25 mouse cellular contexts compared by ENCODE assay signal in genomic region chr9:36805256-36805975, GRCm38 (mm10). TPM values are rescaled to one million over a fixed set of nuclear protein-coding genes. Genes with fewer than 3 reads are reported as not detected.
A peak's percentile ranks its signal among the peaks of the same experiment; 100 is the strongest.
DNase-seq lines count a peak whose midpoint lies in the region; ATAC-seq and TF ChIP-seq lines count a peak whose summit lies in the region.
"Had no signal": no experiment of that assay in that cellular context is flagged by ENCODE, and none has a peak within 500 bp of the region (broad histone marks: within the 10 kb centered on the region; RNA-seq: fewer than 3 reads in every experiment).

No protein-coding gene starts in this region.

- no peak overlapping the region for H3K4me3 ChIP-seq in ES-E14 (ENCODE audit: insufficient read depth in 1 of 2, low read depth in 1 of 2, low read length in 2 of 2, poor library complexity in 1 of 2, severe bottlenecking in 1 of 2)
- no peak overlapping the region for H3K4me3 ChIP-seq in kidney, embryonic 16.5 days (ENCODE audit: low read length)
- H3K4me3 ChIP-seq in limb, embryonic 14.5 days (replicated peaks; ENCODE audit: low read length): no peak overlapping the region
- H3K4me3 ChIP-seq: forebrain, embryonic 13.5 days; heart, embryonic 10.5 days; hindbrain, embryonic 13.5 days; limb, embryonic 15.5 days; midbrain, embryonic 13.5 days; neural tube, embryonic 13.5 days had no signal

- no peak for TF ChIP-seq POLR2A in limb, embryonic 14.5 days (IDR thresholded peaks at IDR 0.05; ENCODE audit: borderline replicate concordance, extremely low read depth, insufficient read depth, insufficient read length)

- peak overlapping the region; percentile 93; the same call in 1 of the 2 replicates for H3K27ac ChIP-seq in ES-E14 (ENCODE audit: insufficient read depth, low read depth, low read length, poor library complexity, severe bottlenecking)
- no peak overlapping the region for H3K27ac ChIP-seq in kidney, embryonic 16.5 days (ENCODE audit: low read length)
- no peak overlapping the region for H3K27ac ChIP-seq in limb, embryonic 14.5 days (replicated peaks; ENCODE audit: low read depth, low read length)
- H3K27ac ChIP-seq: forebrain, embryonic 13.5 days; heart, embryonic 10.5 days; hindbrain, embryonic 13.5 days; limb, embryonic 15.5 days; macrophage; midbrain, embryonic 13.5 days; neural tube, embryonic 13.5 days had no signal

- 51% methylated on average over 3 of the region's 3 CpGs for whole genome bisulfite sequencing in kidney, embryonic 16.5 days
- 42% methylated on average over 3 of the region's 3 CpGs for WGBS in limb, embryonic 14.5 days

- H3K36me3 ChIP-seq in ES-E14 (ENCODE audit: control insufficient read depth, insufficient read depth, low read length, poor library complexity, severe bottlenecking): no peaks in the 10 kb centered on the region
- H3K36me3 ChIP-seq in kidney, embryonic 16.5 days (ENCODE audit: insufficient read depth, low read length): no peaks in the 10 kb centered on the region
- no peaks in the 10 kb centered on the region for H3K36me3 ChIP-seq in limb, embryonic 14.5 days (ENCODE audit: control insufficient read depth, insufficient read depth, low read length)
- H3K36me3 ChIP-seq: G1E; heart, embryonic 10.5 days; hindbrain, embryonic 13.5 days; limb, embryonic 15.5 days; midbrain, embryonic 13.5 days; neural tube, embryonic 13.5 days had no signal

- in situ Hi-C loops in ES-E14 (cut with MboI; ENCODE audit: low sequenced_read_pairs in 2 of 2, unreplicated experiment in 2 of 2): no loop called here

- peak; percentile 61; the same call in 1 of the 2 replicates for ATAC-seq in kidney, embryonic 16.5 days (ENCODE audit: low FRiP score, low TSS enrichment)
- ATAC-seq in limb, embryonic 14.5 days (ENCODE audit: low FRiP score, low read depth): 0 out of 2 replicates have a peak, but pooled peaks have one; percentile 30
- ATAC-seq: forebrain, embryonic 13.5 days; intestine, embryonic 16.5 days; midbrain, embryonic 13.5 days had no signal

- H3K4me1 ChIP-seq in ES-E14 (ENCODE audit: control insufficient read depth in 2 of 2, insufficient read depth in 2 of 2, low read length in 2 of 2, poor library complexity in 1 of 2): peaks cover 5 to 21% of the 10 kb centered on the region in 2 experiments
- 0 out of 2 replicates have a peak, but pooled peaks cover 4% of the 10 kb centered on the region for H3K4me1 ChIP-seq in kidney, embryonic 16.5 days (ENCODE audit: insufficient read depth, low read length)
- H3K4me1 ChIP-seq in limb, embryonic 14.5 days (ENCODE audit: control insufficient read depth, insufficient read depth, low read length): no peaks in the 10 kb centered on the region
- H3K4me1 ChIP-seq: forebrain, embryonic 13.5 days; heart, embryonic 10.5 days; hindbrain, embryonic 13.5 days; limb, embryonic 15.5 days; midbrain, embryonic 13.5 days; neural tube, embryonic 13.5 days had no signal

- H3K9ac ChIP-seq in ES-E14 (ENCODE audit: insufficient read depth, low read depth, low read length, poor library complexity, severe bottlenecking): no peak overlapping the region
- H3K9ac ChIP-seq in kidney, embryonic 16.5 days (replicated peaks; ENCODE audit: low read length): no peak overlapping the region
- H3K9ac ChIP-seq in limb, embryonic 14.5 days (ENCODE audit: low read depth, low read length, severe bottlenecking): no peak overlapping the region
- H3K9ac ChIP-seq: forebrain, embryonic 13.5 days; hindbrain, embryonic 13.5 days; limb, embryonic 15.5 days; midbrain, embryonic 13.5 days; neural tube, embryonic 13.5 days had no signal

- no peaks in the 10 kb centered on the region for H3K27me3 ChIP-seq in kidney, embryonic 16.5 days (ENCODE audit: insufficient read depth, low read length)
- H3K27me3 ChIP-seq in limb, embryonic 14.5 days (ENCODE audit: control insufficient read depth, insufficient read depth, low read length): no peaks in the 10 kb centered on the region
- H3K27me3 ChIP-seq: forebrain, embryonic 13.5 days; hindbrain, embryonic 13.5 days; limb, embryonic 15.5 days; midbrain, embryonic 13.5 days; neural tube, embryonic 13.5 days had no signal

- H3K4me2 ChIP-seq in kidney, embryonic 16.5 days (replicated peaks; ENCODE audit: low read depth, low read length): no peak overlapping the region
- no peak overlapping the region for H3K4me2 ChIP-seq in limb, embryonic 14.5 days (replicated peaks; ENCODE audit: low read depth, low read length, severe bottlenecking)
- H3K4me2 ChIP-seq: forebrain, embryonic 13.5 days; hindbrain, embryonic 13.5 days; limb, embryonic 15.5 days; midbrain, embryonic 13.5 days; neural tube, embryonic 13.5 days had no signal

- peak; percentile 29 for DNase-seq in kidney, adult 9 months
- DNase-seq in kidney, adult 8-10 months: no peak
- DNase-seq in ES-E14 (ENCODE audit: low read depth, low spot score): no peak
- DNase-seq in limb, embryonic 14.5 days (ENCODE audit: low spot score): no peak
- DNase-seq in layer of hippocampus, adult 8-10 months (ENCODE audit: low spot score in 2 of 2): no peak
- DNase-seq: adrenal gland, adult 8-10 months; B cell, adult 2 months; cerebellum, adult 2 months; cerebellum, postnatal 14 days; gastrocnemius, postnatal 14 days; heart, postnatal 36 days; thymus, adult 2 months; thymus, postnatal 4 days had no signal

- H3K9me3 ChIP-seq in ES-E14 (ENCODE audit: control insufficient read depth, insufficient read depth, low read depth, low read length): no peaks in the 10 kb centered on the region
- H3K9me3 ChIP-seq in kidney, embryonic 16.5 days (ENCODE audit: low read length): no peaks in the 10 kb centered on the region
- H3K9me3 ChIP-seq in limb, embryonic 14.5 days (ENCODE audit: control insufficient read depth, low read length): no peaks in the 10 kb centered on the region
- H3K9me3 ChIP-seq: forebrain, embryonic 13.5 days; G1E; heart, embryonic 10.5 days; hindbrain, embryonic 13.5 days; limb, embryonic 15.5 days; midbrain, embryonic 13.5 days; neural tube, embryonic 13.5 days had no signal

TF ChIP-seq in ES-E14, 5 proteins besides CTCF, POLR2A, EP300 and RAD21:
- TF ChIP-seq HCFC1 (IDR thresholded peaks at IDR 0.05; ENCODE audit: borderline replicate concordance, insufficient read depth, low read length) (no peak), CHD2 (IDR thresholded peaks at IDR 0.05; ENCODE audit: low read depth, low read length) (no peak)
TF ChIP-seq in ES-E14: peak in this region for 0.

RNA-seq across cellular contexts. Expression of gene Ei24, which starts 8.2 kb away (rescaled TPM):
- 104 and 105 TPM in 2 replicates for total RNA-seq in ES-E14 (2012; rRNA removed)
- polyA plus RNA-seq in kidney, embryonic 16.5 days (2015; fragmentation: Nextera tagmentation; extraction: Ambion mirVana): 119 and 124 TPM in 2 replicates
- polyA plus RNA-seq in limb, embryonic 14.5 days (2012; rRNA removed): 85.9 and 104 TPM in 2 replicates
- polyA plus RNA-seq in limb, embryonic 14.5 days (2014; fragmentation: Nextera tagmentation; extraction: Ambion mirVana): 57.9 and 58.1 TPM in 2 replicates
- 100 to 1,000 TPM in 2 of 4 experiments, 10 to 100 TPM in 2; 90.8 to 109 (median 99.9) TPM for total RNA-seq in layer of hippocampus, adult 8-10 months (2022)

RNA-seq across cellular contexts. Expression of gene Fez1, which starts 16.2 kb away (rescaled TPM):
- total RNA-seq in ES-E14 (2012; rRNA removed): 5.0 and 5.8 TPM in 2 replicates
- 4.6 and 4.9 TPM in 2 replicates for polyA plus RNA-seq in kidney, embryonic 16.5 days (2015; fragmentation: Nextera tagmentation; extraction: Ambion mirVana)
- 18.6 and 28.0 TPM in 2 replicates for polyA plus RNA-seq in limb, embryonic 14.5 days (2012; rRNA removed)
- 36.0 and 44.4 TPM in 2 replicates for polyA plus RNA-seq in limb, embryonic 14.5 days (2014; fragmentation: Nextera tagmentation; extraction: Ambion mirVana)
- total RNA-seq in layer of hippocampus, adult 8-10 months (2022): 100 to 1,000 TPM; 259 to 276 (median 263) TPM
- total RNA-seq: granulocyte monocyte progenitor cell, adult 5-6 weeks; megakaryocyte-erythroid progenitor cell, adult 5-6 weeks had no signal
- polyA plus RNA-seq: G1E, macrophage had no signal

RNA-seq across cellular contexts. Expression of gene Stt3a, which starts 37.9 kb away (rescaled TPM):
- total RNA-seq in ES-E14 (2012; rRNA removed): 459 and 494 TPM in 2 replicates
- 285 and 290 TPM in 2 replicates for polyA plus RNA-seq in kidney, embryonic 16.5 days (2015; fragmentation: Nextera tagmentation; extraction: Ambion mirVana)
- polyA plus RNA-seq in limb, embryonic 14.5 days (2012; rRNA removed): 264 and 309 TPM in 2 replicates
- polyA plus RNA-seq in limb, embryonic 14.5 days (2014; fragmentation: Nextera tagmentation; extraction: Ambion mirVana): 245 and 251 TPM in 2 replicates
- 10 to 100 TPM; 68.7 to 78.0 (median 73.2) TPM for total RNA-seq in layer of hippocampus, adult 8-10 months (2022)

Comparison
In these comparisons a context has a peak if more than half of its experiments do, and no peak if none do; other contexts are left out.
1. RNA of gene Fez1, which starts 16.2 kb away (total RNA-seq): 259 to 276 TPM in layer of hippocampus, adult 8-10 months; 5.0 to 5.8 TPM in ES-E14; every median in the first group is over 10 times any median in the second.